Comparison of ENCODE assay signal across 9 mouse cellular contexts in the genomic region with DNA sequence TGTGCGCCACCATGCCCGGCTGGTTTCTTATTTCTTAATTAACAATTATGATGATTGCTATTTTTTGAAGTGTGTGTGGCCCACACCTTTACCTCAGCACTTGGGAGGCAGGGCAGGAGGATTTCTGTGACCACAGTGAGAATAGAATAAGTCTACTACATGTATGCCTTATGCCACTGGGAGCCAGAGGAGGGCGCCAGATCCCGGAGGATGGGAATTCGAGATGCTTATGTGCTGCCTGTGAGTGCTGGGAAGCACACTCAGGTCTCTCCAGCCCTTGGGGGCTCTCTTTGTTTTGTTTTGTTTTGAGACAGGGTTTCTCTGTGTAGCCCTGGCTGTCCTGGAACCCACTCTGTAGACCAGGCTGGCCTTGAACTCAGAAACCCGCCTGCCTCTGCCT. TPM values are rescaled to one million over a fixed set of nuclear protein-coding genes. Genes with fewer than 3 reads are reported as not detected.
DNase-seq lines count a peak whose midpoint lies in the region; ATAC-seq and TF ChIP-seq lines count a peak whose summit lies in the region.
"Had no signal": no experiment of that assay in that cellular context is flagged by ENCODE, and none has a peak within 500 bp of the region (broad histone marks: within the 10 kb centered on the region; RNA-seq: fewer than 3 reads in every experiment).

No protein-coding gene starts in this region.

- TF ChIP-seq POLR2A in heart, adult 2 months (IDR thresholded peaks at IDR 0.05; ENCODE audit: insufficient read depth, low read depth, low read length): no peak
- TF ChIP-seq POLR2A in spleen, adult 2 months (IDR thresholded peaks at IDR 0.05; ENCODE audit: low read depth, low read length): no peak

- no peak overlapping the region for H3K9ac ChIP-seq in heart, adult 2 months (ENCODE audit: low read depth, low read length)
- H3K9ac ChIP-seq: neural tube, embryonic 12.5 days had no signal

- peak; percentile 57 for TF ChIP-seq CTCF in heart, adult 2 months (IDR thresholded peaks at IDR 0.05)
- TF ChIP-seq CTCF in spleen, adult 2 months (IDR thresholded peaks at IDR 0.05; ENCODE audit: extremely low read depth, insufficient read depth, insufficient read length, insufficient replicate concordance): peak; percentile 24; the same call in 1 of the 2 replicates

- H3K4me3 ChIP-seq in heart, adult 2 months: no peak overlapping the region
- no peak overlapping the region for H3K4me3 ChIP-seq in spleen, adult 2 months (ENCODE audit: extremely low read depth, insufficient read depth, insufficient read length)
- H3K4me3 ChIP-seq: neural tube, embryonic 12.5 days had no signal

- intact Hi-C loops in heart, adult 2 months (cut with DNase I): loop anchor here (5.0 kb wide), 2 partner anchors 149 to 156 kb away; partner anchors contain the start of genes Kcnab2 and Nphp4

- no peak overlapping the region for H3K27ac ChIP-seq in heart, adult 2 months
- no peak overlapping the region for H3K27ac ChIP-seq in spleen, adult 2 months (ENCODE audit: insufficient read depth, low read length)
- H3K27ac ChIP-seq: neural tube, embryonic 12.5 days had no signal

- WGBS in heart, adult 2 months: 75% methylated on average over 6 of the region's 6 CpGs
- WGBS in spleen, adult 2 months: 79% methylated on average over 6 of the region's 6 CpGs

- H3K4me1 ChIP-seq in heart, adult 2 months (ENCODE audit: control insufficient read depth, insufficient read depth, low read length): peaks cover 2% of the 10 kb centered on the region
- peaks cover 5% of the 10 kb centered on the region; the same call in 1 of the 2 replicates for H3K4me1 ChIP-seq in spleen, adult 2 months (ENCODE audit: control insufficient read depth, insufficient read depth, insufficient read length)

- no peak for TF ChIP-seq EP300 in heart, adult 2 months (IDR thresholded peaks at IDR 0.05; ENCODE audit: insufficient read depth, low read depth, low read length)

- no peak for ATAC-seq in erythroblast, adult 5-6 weeks (replicated peaks; ENCODE audit: low FRiP score, poor library complexity, severe bottlenecking)

- no peak for DNase-seq in heart, adult 2 months
- DNase-seq in heart, adult 11 months: no peak
- DNase-seq in spleen, adult 2 months (ENCODE audit: low read depth in 1 of 2, low spot score in 2 of 2): peak in 1 of 2 experiments; percentile 53
- DNase-seq in spleen, adult 12 weeks (ENCODE audit: low spot score): no peak
- DNase-seq in embryo, embryonic 10 days (ENCODE audit: low spot score): peak; percentile 65
- peak; percentile 68 for DNase-seq in retina, embryonic 14.5 days (ENCODE audit: low spot score)
- DNase-seq in kidney, adult 8-10 months: no peak

- no peaks in the 10 kb centered on the region for H3K36me3 ChIP-seq in heart, adult 2 months (ENCODE audit: control insufficient read depth, insufficient read depth, low read length)
- peaks cover 39% of the 10 kb centered on the region for H3K36me3 ChIP-seq in spleen, adult 2 months (ENCODE audit: control insufficient read depth, insufficient read depth, low read length)

- peaks cover 3% of the 10 kb centered on the region; the same call in 1 of the 2 replicates for H3K79me2 ChIP-seq in heart, adult 2 months (replicated peaks; ENCODE audit: control insufficient read depth, insufficient read depth, low read length)

- no peaks in the 10 kb centered on the region for H3K27me3 ChIP-seq in heart, adult 2 months (ENCODE audit: control insufficient read depth, insufficient read depth, low read length)
- H3K27me3 ChIP-seq in spleen, adult 2 months (ENCODE audit: control insufficient read depth, insufficient read depth, low read length): no peaks in the 10 kb centered on the region
- H3K27me3 ChIP-seq: neural tube, embryonic 12.5 days had no signal

RNA-seq across cellular contexts. Expression of gene Rpl22, which starts 3.1 kb away (rescaled TPM):
- total RNA-seq in heart, adult 2 months (2021): 100 to 1,000 TPM; 242 to 276 TPM
- polyA plus RNA-seq in heart, adult 2 months (2012; rRNA removed): 40.9 and 76.8 TPM in 2 replicates
- 24.6 and 29.3 TPM in 2 replicates for polyA plus RNA-seq in spleen, adult 2 months (2012; rRNA removed)
- 338 and 340 TPM in 2 replicates for total RNA-seq in erythroblast, adult 5-6 weeks (2015; ENCODE audit: low replicate concordance)
- total RNA-seq in erythroblast, adult 5-6 weeks (2017; ENCODE audit: low replicate concordance): 322 and 331 TPM in 2 replicates

RNA-seq across cellular contexts. Expression of gene Chd5, which starts 9.8 kb away (rescaled TPM):
- under 1 TPM; 0.13 to 0.48 TPM for total RNA-seq in heart, adult 2 months (2021)
- 0.18 and 0.29 TPM in 2 replicates for polyA plus RNA-seq in heart, adult 2 months (2012; rRNA removed)
- polyA plus RNA-seq in spleen, adult 2 months (2012; rRNA removed): 0.06 and 0.11 TPM in 2 replicates
- not detected in 2 replicates for total RNA-seq in erythroblast, adult 5-6 weeks (2015; ENCODE audit: low replicate concordance)
- 0.09 TPM in 1 of 2 replicates, not detected in the other for total RNA-seq in erythroblast, adult 5-6 weeks (2017; ENCODE audit: low replicate concordance)

RNA-seq across cellular contexts. Expression of gene Rnf207, which starts 9.9 kb away (rescaled TPM):
- 10 to 100 TPM; 34.5 to 47.7 TPM for total RNA-seq in heart, adult 2 months (2021)
- polyA plus RNA-seq in heart, adult 2 months (2012; rRNA removed): 155 and 167 TPM in 2 replicates
- 0.08 TPM in 1 of 2 replicates, not detected in the other for polyA plus RNA-seq in spleen, adult 2 months (2012; rRNA removed)
- total RNA-seq in erythroblast, adult 5-6 weeks (2015; ENCODE audit: low replicate concordance): 0.19 TPM in 1 of 2 replicates, not detected in the other
- not detected in 2 replicates for total RNA-seq in erythroblast, adult 5-6 weeks (2017; ENCODE audit: low replicate concordance)

RNA-seq across cellular contexts. Expression of gene Icmt, which starts 31.7 kb away (rescaled TPM):
- total RNA-seq in heart, adult 2 months (2021): 10 to 100 TPM; 26.4 to 28.2 TPM
- polyA plus RNA-seq in heart, adult 2 months (2012; rRNA removed): 17.7 and 27.2 TPM in 2 replicates
- 16.2 and 19.3 TPM in 2 replicates for polyA plus RNA-seq in spleen, adult 2 months (2012; rRNA removed)
- total RNA-seq in erythroblast, adult 5-6 weeks (2015; ENCODE audit: low replicate concordance): 3.7 and 6.5 TPM in 2 replicates
- 4.6 and 5.8 TPM in 2 replicates for total RNA-seq in erythroblast, adult 5-6 weeks (2017; ENCODE audit: low replicate concordance)

RNA-seq across cellular contexts. Expression of gene Hes3, which starts 37.2 kb away (rescaled TPM):
- not detected for total RNA-seq in heart, adult 2 months (2021)
- polyA plus RNA-seq in heart, adult 2 months (2012; rRNA removed): not detected in 2 replicates
- 0.11 TPM in 1 of 2 replicates, not detected in the other for polyA plus RNA-seq in spleen, adult 2 months (2012; rRNA removed)
- total RNA-seq in erythroblast, adult 5-6 weeks (2015; ENCODE audit: low replicate concordance): not detected in 2 replicates
- total RNA-seq in erythroblast, adult 5-6 weeks (2017; ENCODE audit: low replicate concordance): not detected in 2 replicates

Comparison
In these comparisons a context has a peak if more than half of its experiments do, and no peak if none do; other contexts are left out.
1. DNase-seq: peak in embryo, embryonic 10 days (single experiment) and retina, embryonic 14.5 days (single experiment); none in heart, adult 2 months (0 of 2), heart, adult 11 months (single experiment), spleen, adult 12 weeks (single experiment) and kidney, adult 8-10 months (0 of 2).
2. RNA of gene Rnf207, which starts 9.9 kb away (total RNA-seq): 34.5 to 47.7 TPM in heart, adult 2 months; 0.19 TPM in erythroblast, adult 5-6 weeks; every median in the first group is over 10 times any median in the second.